Mouse (Mus musculus) cerebellum, adult 9-11 months (tissue): ENCODE data around the gene Ciao1.
A peak's percentile ranks its signal among the peaks of the same experiment; 100 is the strongest.
"Not testable (repeated sequence)": the region's sequence is repeated elsewhere in the genome, so short reads cannot be mapped to it uniquely, and the experiment has no call there.

Source experiments
- DNase-seq: peaks from one replicate; pipeline ENCODE4 v3.0.0; 2022

Ciao1 gene

DNA sequence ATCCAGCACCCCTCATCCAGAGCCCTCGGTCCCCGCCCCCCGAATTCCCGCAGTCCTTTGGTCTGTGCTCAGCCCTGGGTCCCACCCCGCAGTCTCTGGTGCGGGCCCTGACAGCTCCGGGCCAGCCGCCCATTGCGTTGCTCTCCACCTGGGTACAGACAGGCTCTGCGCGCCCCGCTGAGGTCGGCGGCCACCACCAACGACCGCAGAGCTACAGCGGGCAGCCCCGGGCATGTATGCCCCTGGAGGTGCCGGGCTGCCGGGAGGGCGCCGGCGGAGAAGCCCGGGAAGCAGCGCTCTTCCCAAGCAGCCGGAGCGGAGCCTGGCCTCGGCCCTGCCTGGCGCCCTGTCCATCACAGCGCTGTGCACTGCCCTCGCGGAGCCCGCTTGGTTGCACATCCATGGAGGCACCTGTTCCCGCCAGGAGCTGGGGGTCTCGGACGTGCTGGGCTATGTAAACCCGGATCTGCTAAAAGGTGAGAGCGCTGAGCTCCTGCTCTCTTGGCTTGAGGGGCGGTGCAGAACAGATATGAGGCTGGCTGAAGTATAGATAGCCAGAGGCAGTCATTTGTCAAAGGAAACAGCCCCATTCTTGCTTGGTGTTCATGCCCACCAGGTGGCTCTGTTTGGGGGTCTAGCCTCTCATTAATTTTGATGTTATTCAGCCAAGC is 853 bp upstream of the Ciao1 start:
- DNase-seq, result peak; percentile 79

DNA sequence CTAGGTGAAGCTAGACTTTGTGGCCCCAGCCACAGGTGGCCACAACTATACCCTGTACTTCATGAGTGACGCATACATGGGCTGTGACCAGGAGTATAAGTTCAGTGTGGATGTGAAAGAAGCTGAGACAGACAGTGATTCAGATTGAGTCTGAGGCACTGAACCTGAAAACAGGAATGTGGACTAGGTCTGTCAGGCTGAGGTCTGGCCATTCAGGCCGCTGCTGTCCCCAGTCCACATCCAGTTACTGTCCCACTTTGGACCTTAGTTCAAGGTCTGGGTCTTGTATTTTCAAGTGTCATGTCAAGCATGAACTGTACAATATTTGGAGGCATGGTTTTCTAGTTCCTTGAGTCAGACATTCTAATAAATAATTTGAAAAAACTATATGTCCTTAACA is 7.6 kb downstream of the Ciao1 start:
- DNase-seq, result no peak

DNA sequence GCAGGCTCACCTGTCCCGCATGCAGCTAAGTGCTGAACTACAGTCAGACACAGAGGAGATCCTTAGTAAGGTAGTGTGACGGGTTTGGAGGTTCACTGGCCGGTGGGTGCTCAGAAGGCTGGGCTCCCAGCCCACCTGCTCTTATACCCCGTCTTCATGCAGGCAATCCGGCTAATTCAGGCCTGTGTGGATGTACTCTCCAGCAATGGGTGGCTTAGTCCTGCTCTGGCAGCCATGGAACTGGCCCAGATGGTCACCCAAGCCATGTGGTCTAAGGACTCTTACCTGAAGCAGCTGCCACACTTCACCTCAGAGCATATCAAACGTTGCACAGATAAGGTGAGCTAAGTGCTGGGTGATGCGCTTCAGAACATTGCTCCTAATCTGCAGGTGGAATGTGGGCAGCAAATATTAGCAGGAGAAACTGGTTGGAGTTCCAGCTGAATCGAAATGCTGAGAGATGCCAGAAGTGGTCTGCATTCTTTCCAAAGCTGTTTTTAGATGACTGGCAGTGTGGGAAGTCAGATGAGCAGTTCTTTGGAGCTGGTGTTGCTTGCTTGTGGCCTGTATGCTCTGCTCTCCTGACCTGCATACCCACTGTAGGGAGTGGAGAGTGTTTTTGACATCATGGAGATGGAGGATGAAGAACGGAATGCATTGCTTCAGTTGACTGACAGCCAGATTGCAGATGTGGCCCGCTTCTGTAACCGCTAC is 9.6 kb downstream of the Ciao1 start:
- no peak for DNase-seq

DNA sequence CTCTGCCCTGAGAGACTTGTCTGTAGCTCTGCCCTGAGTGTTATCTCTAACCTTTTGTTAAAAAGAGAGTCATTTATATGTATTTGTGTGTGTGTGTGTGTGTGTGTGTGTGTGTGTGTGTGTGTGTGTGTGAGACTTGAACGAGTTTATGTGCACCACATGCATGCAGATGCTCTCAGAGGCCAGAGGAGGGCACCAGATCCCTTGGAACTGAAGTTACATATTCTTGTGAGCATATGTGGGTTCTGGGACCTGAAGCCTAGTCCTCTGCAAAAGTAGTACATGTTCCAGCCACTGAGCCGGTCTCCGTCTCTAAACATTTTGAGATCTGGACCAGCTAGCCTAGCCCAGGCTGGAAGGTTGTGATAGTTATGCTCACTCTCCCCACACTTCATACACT is 22.4 kb downstream of the Ciao1 start:
- no peak for DNase-seq

DNA sequence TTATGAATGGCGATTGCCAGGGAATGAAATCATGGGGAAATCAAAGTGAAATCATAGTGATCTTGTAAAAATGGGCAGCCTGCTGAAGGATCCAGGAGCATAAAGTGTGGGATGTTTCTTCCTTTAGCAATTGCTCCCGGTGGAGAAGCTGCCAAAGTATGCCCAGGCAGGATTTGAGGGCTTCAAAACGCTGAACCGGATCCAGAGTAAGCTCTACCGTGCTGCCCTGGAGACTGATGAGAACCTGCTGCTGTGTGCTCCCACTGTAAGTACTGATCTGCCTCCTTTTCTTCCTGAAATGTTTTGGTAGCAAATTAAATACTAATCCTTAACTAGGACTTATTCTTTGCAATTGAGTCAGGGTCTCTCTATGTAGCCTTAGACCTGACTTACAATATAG is 29.9 kb downstream of the Ciao1 start:
- no peak for DNase-seq

DNA sequence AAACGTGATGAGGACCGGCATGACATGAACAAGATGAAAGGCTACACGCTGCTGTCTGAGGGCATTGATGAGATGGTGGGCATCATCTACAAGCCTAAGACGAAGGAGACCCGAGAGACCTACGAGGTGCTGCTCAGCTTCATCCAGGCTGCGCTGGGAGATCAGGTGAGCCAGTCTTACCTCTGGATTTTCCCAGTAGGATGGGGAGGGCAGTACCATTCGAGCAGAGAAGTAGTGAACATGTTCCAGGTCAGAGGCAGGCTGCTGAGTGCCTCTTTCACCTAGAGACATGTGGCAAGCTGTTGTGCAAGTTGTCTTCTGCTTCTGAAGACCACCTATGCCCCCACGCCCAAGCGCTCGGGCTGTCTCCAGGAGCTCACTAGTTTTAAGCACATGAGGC is 36.9 kb downstream of the Ciao1 start:
- no peak for DNase-seq

DNA sequence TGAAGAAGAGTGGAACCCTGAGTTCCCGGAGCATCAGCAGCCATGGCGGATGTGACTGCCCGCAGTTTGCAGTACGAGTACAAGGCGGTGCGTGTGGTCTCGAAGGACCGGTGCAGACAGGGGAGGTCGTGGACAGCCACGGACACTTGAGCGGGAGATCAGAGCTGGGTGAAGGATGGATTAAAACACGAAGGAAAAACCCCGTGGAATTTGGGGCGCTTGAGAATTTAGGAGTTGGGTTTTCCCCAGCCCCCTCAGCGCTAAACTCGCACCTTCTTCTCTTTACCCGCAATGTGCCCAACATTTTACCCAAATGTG is 39.2 kb downstream of the Ciao1 start:
- no peak for DNase-seq

DNA sequence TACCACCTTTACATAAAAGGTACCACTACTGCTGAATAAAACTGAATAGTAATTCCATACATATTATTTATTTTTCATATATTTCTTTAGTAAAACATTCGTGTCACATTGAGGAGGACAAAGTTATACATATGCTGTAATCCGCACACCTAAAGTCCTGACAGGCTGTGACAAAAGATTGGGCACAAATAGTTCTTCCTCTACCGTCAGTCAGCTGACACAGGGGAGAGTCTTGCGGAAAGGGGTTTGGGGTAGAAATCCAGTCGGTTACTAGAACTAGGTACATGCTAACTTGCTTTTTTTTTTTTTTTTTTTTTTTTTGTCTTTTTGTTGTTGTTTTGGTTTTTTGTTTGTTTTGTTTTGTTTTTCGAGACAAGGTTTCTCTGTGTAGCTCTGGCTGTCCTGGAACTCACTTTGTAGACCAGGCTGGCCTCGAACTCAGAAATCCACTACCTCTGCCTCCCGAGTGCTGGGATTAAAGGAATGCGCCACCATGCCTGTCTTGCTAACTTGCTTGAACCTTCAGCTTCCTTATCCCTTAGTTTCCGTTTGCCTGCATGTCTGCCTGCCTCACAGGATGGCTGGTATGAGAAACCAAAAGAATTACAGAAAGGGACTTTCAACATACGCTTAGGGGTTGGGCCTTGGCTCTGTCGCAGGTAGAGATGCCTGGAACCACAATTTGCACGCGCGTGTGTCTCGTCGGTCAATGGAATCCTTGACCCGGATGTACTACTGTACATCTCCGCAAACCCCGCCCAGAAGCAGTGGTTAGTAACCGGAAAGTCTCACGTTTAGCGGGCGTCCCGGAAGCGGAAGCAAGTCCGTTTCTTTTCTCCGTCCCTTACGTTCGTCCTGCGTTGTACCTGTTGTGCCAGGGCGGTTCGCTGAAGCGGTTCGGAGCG is 39.8 kb downstream of the Ciao1 start, which contains the start of the genes 1810024B03Rik and Snrnp200:
TSS of gene 1810024B03Rik (minus strand) at position 734 of the 905 bp plus-strand sequence.
TSS of gene Snrnp200 (plus strand) at position 840 of the 905 bp plus-strand sequence.
- DNase-seq, result peak; percentile 96

DNA sequence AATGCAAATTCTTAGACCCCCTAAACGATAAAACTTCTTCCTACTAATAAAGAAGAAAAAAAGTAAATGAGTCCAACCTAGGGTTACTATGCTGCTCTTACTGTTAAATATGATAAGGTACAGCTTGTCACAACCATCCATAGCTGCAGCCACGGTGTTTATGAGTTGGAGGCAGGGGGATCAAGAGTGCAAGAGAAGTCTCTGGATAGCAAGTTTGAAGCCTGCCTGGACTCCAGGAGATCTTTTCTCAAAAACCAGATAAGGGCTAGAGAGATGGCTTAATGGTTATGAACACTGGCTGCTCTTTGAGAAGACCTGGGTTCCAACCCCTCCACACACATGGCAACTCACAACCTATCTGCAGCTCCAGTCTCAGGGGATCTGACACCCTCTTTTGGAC is 40.7 kb downstream of the Ciao1 start:
- DNase-seq, result no peak

DNA sequence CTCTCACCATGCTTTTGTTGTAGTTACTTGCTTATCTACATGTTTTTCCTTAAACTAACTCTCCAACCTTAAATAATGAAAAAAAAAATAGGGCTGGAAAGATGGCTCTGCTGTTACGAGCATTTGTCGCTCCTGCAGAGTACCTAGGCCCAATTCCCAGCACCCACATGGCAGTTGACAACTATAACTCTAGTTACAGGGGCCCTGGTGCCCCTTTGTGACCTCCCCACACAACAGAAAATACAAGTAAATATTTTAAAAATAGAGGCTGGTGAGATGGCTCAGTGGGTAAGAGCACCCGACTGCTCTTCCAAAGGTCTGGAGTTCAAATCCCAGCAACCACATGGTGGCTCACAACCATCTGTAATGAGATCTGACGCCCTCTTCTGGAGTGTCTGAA is 41.7 kb downstream of the Ciao1 start:
- DNase-seq, result not testable (repeated sequence)

DNA sequence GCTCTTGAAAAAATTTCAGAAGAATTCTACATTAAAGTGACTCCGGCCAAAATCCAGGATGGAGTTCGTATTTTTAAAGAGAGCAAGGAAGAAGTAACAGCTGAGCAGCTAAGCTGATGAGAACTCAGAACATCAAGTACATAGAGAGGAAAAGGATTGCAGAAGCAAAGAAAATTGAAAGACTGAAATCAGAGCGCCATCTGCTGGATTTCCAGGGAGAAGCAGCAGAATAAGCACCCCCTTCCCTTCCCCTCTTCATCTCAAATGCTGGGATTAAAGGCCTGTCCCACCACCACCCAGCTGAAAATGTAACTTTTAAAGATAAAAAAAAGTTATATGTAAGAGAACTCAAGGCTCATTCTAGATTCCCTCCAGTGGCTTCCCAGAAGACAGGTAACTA is 42.7 kb downstream of the Ciao1 start:
- peak; percentile 37 for DNase-seq
